Mouse (Mus musculus) heart, embryonic 11.5 days (tissue): Measurements from ENCODE around the gene Gse1. TPM values are rescaled to one million over a fixed set of nuclear protein-coding genes. Genes with fewer than 3 reads are reported as not detected.

ENCODE experiments used
- ATAC-seq: fragments of 200-750 bp; cut with Nextera tagmentation; replicated peaks from 2 replicates; pipeline ENCODE4 v1.8.0; 2017; ENCODE audit warnings: moderate library complexity; ENCODE audit not compliant: insufficient number of reproducible peaks, low FRiP score, low TSS enrichment
- H3K27ac ChIP-seq: fragments of 300-500 bp; sonication (generic); 2 replicates; pipeline ENCODE4 v1.5.1; 2014; ENCODE audit warnings: mild to moderate bottlenecking, low read depth, low read length
- H3K27me3 ChIP-seq: fragments of 300-500 bp; sonication (generic); 2 replicates; pipeline ENCODE4 v1.6.1; 2014; ENCODE audit warnings: mild to moderate bottlenecking, low read length, mixed read lengths; ENCODE audit not compliant: control insufficient read depth, insufficient read depth
- H3K36me3 ChIP-seq: fragments of 300-500 bp; sonication (generic); 2 replicates; pipeline ENCODE4 v1.6.1; 2014; ENCODE audit warnings: mild to moderate bottlenecking, low read length, moderate library complexity, mixed read lengths; ENCODE audit not compliant: control insufficient read depth, insufficient read depth
- H3K4me1 ChIP-seq: fragments of 300-500 bp; sonication (generic); 2 replicates; pipeline ENCODE4 v1.6.1; 2014; ENCODE audit warnings: low read length; ENCODE audit not compliant: control insufficient read depth, insufficient read depth
- H3K4me2 ChIP-seq: fragments of 300-500 bp; sonication (generic); 2 replicates; pipeline ENCODE4 v1.6.1; 2014; ENCODE audit warnings: mild to moderate bottlenecking, moderate library complexity
- H3K4me3 ChIP-seq: fragments of 300-500 bp; sonication (generic); 2 replicates; pipeline ENCODE4 v1.5.1; 2014; ENCODE audit warnings: low read depth, low read length
- H3K9ac ChIP-seq: fragments of 300-500 bp; sonication (generic); 2 replicates; pipeline ENCODE4 v1.6.1; 2014; ENCODE audit warnings: mild to moderate bottlenecking, low read depth, low read length, moderate library complexity
- H3K9me3 ChIP-seq: fragments of 300-500 bp; sonication (generic); replicated peaks from 2 replicates; pipeline ENCODE4 v1.6.1; 2016; ENCODE audit warnings: low read length; ENCODE audit not compliant: control insufficient read depth
- WGBS: fragments of 180-500 bp; shearing (Covaris S2); extraction: QIAGEN DNeasy Blood & Tissue Kit; methylation state at CpG from one replicate; pipeline ENCODE4 v1.1.7; 2014; ENCODE audit not compliant: insufficient replicate concordance; 5-methylcytosine and 5-hydroxymethylcytosine counted together
- polyA plus RNA-seq: library from polyadenylated mRNA; unstranded; fragments of >200 nt; fragmentation: Nextera tagmentation; extraction: Ambion mirVana; gene quantifications from 2 replicates; pipeline ENCODE4 v1.2.1, GENCODE M21; 2014

Gene Gse1
- polyA plus RNA-seq, 1 experiment from 2014 or later, result 12.8 TPM

- H3K9ac ChIP-seq, result no peak overlapping the region
- no peak overlapping the region for H3K4me2 ChIP-seq
- WGBS, result 65% methylated on average over 9 of the region's 9 CpGs
- H3K27me3 ChIP-seq, result 0 out of 2 replicates have a peak, but pooled peaks cover 3% of the 10 kb centered on the region
- no peak for ATAC-seq
- no peak overlapping the region for H3K4me3 ChIP-seq
- no peaks in the 10 kb centered on the region for H3K36me3 ChIP-seq
- no peaks in the 10 kb centered on the region for H3K9me3 ChIP-seq
- H3K4me1 ChIP-seq, result peaks cover 20% of the 10 kb centered on the region
- no peak overlapping the region for H3K27ac ChIP-seq
These were observed 80.3 kb downstream of the Gse1 start for GRCm38 (mm10) chr8:120308553-120308952.

DNA sequence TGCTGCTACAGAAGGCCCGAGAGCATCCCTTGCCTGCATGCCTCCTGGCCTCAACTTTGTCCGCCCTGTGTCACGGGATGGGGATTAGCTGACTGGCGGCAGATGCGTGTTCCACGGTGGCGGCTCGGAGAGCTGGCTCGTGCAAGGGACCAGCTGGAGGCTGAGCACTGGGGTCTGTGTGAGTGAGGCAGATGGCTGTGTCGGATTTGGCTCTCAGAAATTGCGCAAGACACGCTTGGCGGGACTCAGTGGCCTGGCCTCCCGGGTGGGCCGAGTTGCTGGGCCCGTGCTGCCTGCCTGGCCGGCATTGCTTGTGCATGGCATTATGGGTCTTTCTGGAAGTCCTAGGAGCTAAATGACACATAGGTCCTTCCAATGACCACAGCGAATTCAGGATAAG lies 81.1 kb downstream of the Gse1 start:
- H3K4me1 ChIP-seq, result peaks cover 16% of the 10 kb centered on the region
- no peak overlapping the region for H3K9ac ChIP-seq
- H3K36me3 ChIP-seq, result no peaks in the 10 kb centered on the region
- no peak overlapping the region for H3K27ac ChIP-seq
- ATAC-seq, result no peak
- no peaks in the 10 kb centered on the region for H3K9me3 ChIP-seq
- no peak overlapping the region for H3K4me2 ChIP-seq
- no peak overlapping the region for H3K4me3 ChIP-seq
- 0 out of 2 replicates have a peak, but pooled peaks cover 5% of the 10 kb centered on the region for H3K27me3 ChIP-seq
- 74% methylated on average over 18 of the region's 18 CpGs for WGBS

DNA sequence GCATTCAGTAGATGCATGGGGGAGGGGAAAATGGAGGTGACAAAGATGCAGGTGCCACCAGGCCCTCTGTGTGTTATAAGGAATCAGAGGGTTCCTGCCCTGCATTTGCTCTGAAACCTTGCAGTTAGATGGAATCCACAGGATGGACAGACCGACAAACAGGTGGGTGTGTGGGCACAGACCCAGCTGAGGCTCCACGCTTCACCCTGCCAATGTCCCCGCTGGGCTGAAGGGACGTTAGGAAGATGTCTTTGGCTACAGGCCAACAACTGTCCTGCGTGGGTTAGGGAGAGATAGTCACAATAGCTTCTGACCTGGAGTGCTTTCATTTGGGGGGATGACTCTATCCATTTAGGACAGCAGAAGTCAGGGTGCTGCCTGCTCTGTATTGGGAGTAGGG lies 81.8 kb downstream of the Gse1 start:
- H3K27ac ChIP-seq, result no peak overlapping the region
- 63% methylated on average over 5 of the region's 5 CpGs for WGBS
- H3K4me2 ChIP-seq, result no peak overlapping the region
- H3K9me3 ChIP-seq, result no peaks in the 10 kb centered on the region
- no peak for ATAC-seq
- H3K36me3 ChIP-seq, result no peaks in the 10 kb centered on the region
- H3K4me3 ChIP-seq, result no peak overlapping the region
- no peak overlapping the region for H3K9ac ChIP-seq
- peaks cover 16% of the 10 kb centered on the region for H3K4me1 ChIP-seq
- 0 out of 2 replicates have a peak, but pooled peaks cover 5% of the 10 kb centered on the region for H3K27me3 ChIP-seq

DNA sequence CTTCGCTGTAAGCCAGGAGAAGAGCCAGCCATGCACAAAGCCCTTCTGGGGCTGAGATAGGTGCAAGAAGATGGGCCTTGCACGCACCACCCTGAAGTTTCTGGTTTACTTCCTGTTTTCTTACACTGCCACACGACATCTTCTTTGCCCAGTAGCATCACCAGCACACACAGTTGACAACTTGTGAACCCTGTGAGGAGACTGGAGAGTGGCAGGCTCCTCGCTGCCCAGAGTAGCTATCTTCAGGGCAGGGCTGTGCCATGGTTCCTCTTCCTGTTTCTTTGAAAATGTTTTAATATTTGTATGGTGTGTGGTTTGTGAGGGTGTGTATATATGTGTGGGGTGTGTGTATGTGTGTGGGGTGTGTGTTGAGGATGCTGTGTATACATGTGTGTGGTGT lies 84.2 kb downstream of the Gse1 start:
- ATAC-seq, result no peak
- H3K36me3 ChIP-seq, result no peaks in the 10 kb centered on the region
- H3K4me1 ChIP-seq, result peaks cover 9% of the 10 kb centered on the region
- H3K4me3 ChIP-seq, result no peak overlapping the region
- no peaks in the 10 kb centered on the region for H3K9me3 ChIP-seq
- 0 out of 2 replicates have a peak, but pooled peaks cover 5% of the 10 kb centered on the region for H3K27me3 ChIP-seq
- H3K4me2 ChIP-seq, result no peak overlapping the region
- H3K9ac ChIP-seq, result no peak overlapping the region
- no peak overlapping the region for H3K27ac ChIP-seq
- 74% methylated on average over 4 of the region's 4 CpGs for whole genome bisulfite sequencing

DNA sequence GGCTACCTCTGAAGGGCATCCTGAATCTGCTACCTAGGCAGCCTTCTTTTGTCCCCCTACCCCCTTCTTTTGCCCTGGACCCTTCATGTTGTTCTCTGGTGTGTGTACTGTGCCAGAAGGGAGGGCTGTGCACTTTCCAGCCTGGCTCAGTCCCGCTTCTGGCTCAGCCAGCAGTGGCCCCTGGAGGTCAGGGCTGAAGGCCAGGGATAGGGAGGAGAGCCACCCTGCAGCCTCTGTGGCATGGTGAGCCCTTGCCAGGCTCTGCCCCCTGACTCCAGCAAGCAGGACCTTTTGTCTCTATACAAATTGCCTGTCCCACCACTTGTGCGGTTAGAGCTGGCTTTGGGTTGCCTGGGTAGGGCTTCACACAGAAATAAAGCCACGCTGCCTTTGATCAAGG lies 85.4 kb downstream of the Gse1 start:
- WGBS, result 88% methylated on average over 3 of the region's 3 CpGs
- Histone ChIP-seq H3K36me3 (no peaks in the 10 kb centered on the region), H3K27me3 (0 out of 2 replicates have a peak, but pooled peaks cover 5% of the 10 kb centered on the region), H3K9ac (no peak overlapping the region), H3K4me3 (no peak overlapping the region), H3K4me1 (no peaks in the 10 kb centered on the region), H3K4me2 (no peak overlapping the region), H3K9me3 (no peaks in the 10 kb centered on the region), H3K27ac (no peak overlapping the region)
- no peak for ATAC-seq

DNA sequence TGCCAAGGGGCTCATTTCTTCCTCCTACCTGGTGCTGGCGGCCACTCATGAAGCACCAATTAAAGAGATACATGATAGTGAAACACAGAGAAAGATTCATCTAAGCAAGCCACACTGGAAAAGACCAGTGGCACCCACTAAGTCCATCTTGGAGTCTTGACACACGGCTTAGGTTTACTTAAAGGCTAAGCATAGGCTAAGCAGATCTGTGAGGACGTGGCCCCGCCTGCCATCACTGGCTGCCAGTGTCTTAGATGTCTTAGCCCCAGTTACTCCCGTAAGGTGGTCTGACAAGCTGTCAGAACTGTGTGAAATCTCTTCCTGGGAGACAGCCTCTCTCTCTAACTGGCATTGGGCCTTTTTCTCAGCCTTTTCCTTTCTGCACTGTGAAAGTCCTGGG lies 86.7 kb downstream of the Gse1 start:
- H3K36me3 ChIP-seq, result no peaks in the 10 kb centered on the region
- H3K9me3 ChIP-seq, result no peaks in the 10 kb centered on the region
- H3K9ac ChIP-seq, result no peak overlapping the region
- H3K4me3 ChIP-seq, result no peak overlapping the region
- H3K4me2 ChIP-seq, result no peak overlapping the region
- no peak overlapping the region for H3K27ac ChIP-seq
- ATAC-seq, result no peak
- 0 out of 2 replicates have a peak, but pooled peaks cover 5% of the 10 kb centered on the region for H3K27me3 ChIP-seq
- peaks cover 4% of the 10 kb centered on the region; the same call in 1 of the 2 replicates for H3K4me1 ChIP-seq
- WGBS, result 76% methylated on average over 5 of the region's 5 CpGs

- 0 out of 2 replicates have a peak, but pooled peaks cover 3% of the 10 kb centered on the region for H3K27me3 ChIP-seq
- WGBS, result 93% methylated on average over 4 of the region's 4 CpGs
- no peak overlapping the region for H3K27ac ChIP-seq
- no peak for ATAC-seq
- H3K4me3 ChIP-seq, result no peak overlapping the region
- no peaks in the 10 kb centered on the region for H3K9me3 ChIP-seq
- no peak overlapping the region for H3K4me2 ChIP-seq
- no peaks in the 10 kb centered on the region for H3K36me3 ChIP-seq
- H3K9ac ChIP-seq, result no peak overlapping the region
- H3K4me1 ChIP-seq, result peaks cover 4% of the 10 kb centered on the region; the same call in 1 of the 2 replicates
These were observed 87.4 kb downstream of the Gse1 start for GRCm38 (mm10) chr8:120315644-120316043.

- 81% methylated on average over 7 of the region's 7 CpGs for WGBS
These were observed 88.5 kb downstream of the Gse1 start for GRCm38 (mm10) chr8:120316707-120317106.

GRCm38 (mm10) chr8:120317118-120317824 lies 89.0 kb downstream of the Gse1 start:
- Histone ChIP-seq H3K4me1 (peaks cover 4% of the 10 kb centered on the region), H3K4me3 (no peak overlapping the region), H3K4me2 (no peak overlapping the region), H3K36me3 (no peaks in the 10 kb centered on the region), H3K9me3 (no peaks in the 10 kb centered on the region), H3K27ac (no peak overlapping the region), H3K9ac (no peak overlapping the region), H3K27me3 (0 out of 2 replicates have a peak, but pooled peaks cover 2% of the 10 kb centered on the region)
- no peak for ATAC-seq
- 89% methylated on average over 21 of the region's 21 CpGs for WGBS

More at GRCm38 (mm10) chr8:120316707-120317106, 88.5 kb downstream of the Gse1 start:
- no peak overlapping the region for H3K4me3 ChIP-seq
- ATAC-seq, result no peak
- no peak overlapping the region for H3K4me2 ChIP-seq
- H3K27ac ChIP-seq, result no peak overlapping the region
- H3K4me1 ChIP-seq, result peaks cover 4% of the 10 kb centered on the region; the same call in 1 of the 2 replicates
- H3K36me3 ChIP-seq, result no peaks in the 10 kb centered on the region
- H3K27me3 ChIP-seq, result 0 out of 2 replicates have a peak, but pooled peaks cover 2% of the 10 kb centered on the region
- H3K9ac ChIP-seq, result no peak overlapping the region
- no peaks in the 10 kb centered on the region for H3K9me3 ChIP-seq
